Mouse (Mus musculus) midbrain, embryonic 11.5 days (tissue): ENCODE measurements around the gene Bicral. TPM values are rescaled to one million over a fixed set of nuclear protein-coding genes. Genes with fewer than 3 reads are reported as not detected.

Source experiments
- ATAC-seq: fragments of 200-750 bp; cut with Nextera tagmentation; 2 replicates; pipeline ENCODE4 v1.8.0; 2017; ENCODE audit warnings: moderate TSS enrichment, moderate library complexity; ENCODE audit not compliant: low FRiP score
- DNase-seq: peaks from one replicate; pipeline ENCODE4 v3.0.0; 2015; ENCODE audit warnings: low spot score; ENCODE audit errors: missing footprints
- H3K27ac ChIP-seq: fragments of 300-500 bp; sonication (generic); 2 replicates; pipeline ENCODE4 v1.5.1; 2014; ENCODE audit warnings: low read depth, low read length
- H3K27me3 ChIP-seq: fragments of 300-500 bp; sonication (generic); 2 replicates; pipeline ENCODE4 v1.6.1; 2014; ENCODE audit warnings: mild to moderate bottlenecking, low read length, moderate library complexity, mixed read lengths; ENCODE audit not compliant: control insufficient read depth, insufficient read depth
- H3K36me3 ChIP-seq: fragments of 300-500 bp; sonication (generic); 2 replicates; pipeline ENCODE4 v1.6.1; 2014; ENCODE audit warnings: mild to moderate bottlenecking, low read length, moderate library complexity, mixed read lengths; ENCODE audit not compliant: control insufficient read depth, insufficient read depth
- H3K4me1 ChIP-seq: fragments of 300-500 bp; sonication (generic); 2 replicates; pipeline ENCODE4 v1.6.1; 2014; ENCODE audit warnings: low read length; ENCODE audit not compliant: control insufficient read depth, insufficient read depth
- H3K4me2 ChIP-seq: fragments of 300-500 bp; sonication (generic); 2 replicates; pipeline ENCODE4 v1.6.1; 2014; ENCODE audit warnings: mild to moderate bottlenecking, moderate library complexity
- H3K4me3 ChIP-seq: fragments of 300-500 bp; sonication (generic); 2 replicates; pipeline ENCODE4 v1.5.1; 2014; ENCODE audit warnings: low read depth, low read length
- H3K9ac ChIP-seq: fragments of 300-500 bp; sonication (generic); 2 replicates; pipeline ENCODE4 v1.6.1; 2014; ENCODE audit warnings: low read length
- H3K9me3 ChIP-seq: fragments of 300-500 bp; sonication (generic); 2 replicates; pipeline ENCODE4 v1.6.1; 2016; ENCODE audit warnings: low read length; ENCODE audit not compliant: control insufficient read depth
- WGBS: fragments of 180-500 bp; shearing (Covaris S2); extraction: QIAGEN DNeasy Blood & Tissue Kit; methylation state at CpG from one replicate; pipeline ENCODE4 v1.1.7; 2014; 5-methylcytosine and 5-hydroxymethylcytosine counted together
- polyA plus RNA-seq: library from polyadenylated mRNA; unstranded; fragments of >200 nt; fragmentation: Nextera tagmentation; extraction: Ambion mirVana; gene quantifications from 2 replicates; pipeline ENCODE4 v1.2.1, GENCODE M21; 2014

Gene Bicral
- polyA plus RNA-seq, 1 experiment from 2014 or later, result 5.8 TPM

GRCm38 (mm10) chr17:46816306-46816705 lies 42.0 kb downstream of the Bicral start:
- no peak for DNase-seq
- no peak for ATAC-seq
- Histone ChIP-seq H3K27ac (no peak overlapping the region), H3K4me2 (no peak overlapping the region), H3K4me1 (no peaks in the 10 kb centered on the region; the same call in 1 of the 2 replicates), H3K36me3 (no peaks in the 10 kb centered on the region; the same call in 1 of the 2 replicates), H3K27me3 (no peaks in the 10 kb centered on the region), H3K9ac (no peak overlapping the region), H3K4me3 (no peak overlapping the region), H3K9me3 (no peaks in the 10 kb centered on the region)
- 70% methylated on average over 13 of the region's 13 CpGs for WGBS

- Histone ChIP-seq H3K27me3 (no peaks in the 10 kb centered on the region), H3K9me3 (no peaks in the 10 kb centered on the region), H3K4me1 (no peaks in the 10 kb centered on the region; the same call in 1 of the 2 replicates), H3K36me3 (no peaks in the 10 kb centered on the region; the same call in 1 of the 2 replicates), H3K27ac (no peak overlapping the region), H3K4me2 (no peak overlapping the region), H3K4me3 (no peak overlapping the region), H3K9ac (no peak overlapping the region)
- 92% methylated on average over 6 of the region's 6 CpGs for WGBS
- ATAC-seq (no peak), DNase-seq (no peak)
These were observed 43.8 kb downstream of the Bicral start for GRCm38 (mm10) chr17:46814497-46814896.

GRCm38 (mm10) chr17:46813637-46814036 lies 44.6 kb downstream of the Bicral start:
- H3K27me3 ChIP-seq, result no peaks in the 10 kb centered on the region
- H3K9ac ChIP-seq, result no peak overlapping the region
- no peak overlapping the region for H3K27ac ChIP-seq
- H3K36me3 ChIP-seq, result peaks cover 2% of the 10 kb centered on the region; the same call in 1 of the 2 replicates
- H3K4me1 ChIP-seq, result no peaks in the 10 kb centered on the region; the same call in 1 of the 2 replicates
- no peak overlapping the region for H3K4me2 ChIP-seq
- no peaks in the 10 kb centered on the region for H3K9me3 ChIP-seq
- DNase-seq, result no peak
- WGBS, result 86% methylated on average over 8 of the region's 8 CpGs
- no peak for ATAC-seq
- H3K4me3 ChIP-seq, result no peak overlapping the region

- no peak overlapping the region for H3K4me2 ChIP-seq
- H3K9ac ChIP-seq, result no peak overlapping the region
- peaks cover 5% of the 10 kb centered on the region for H3K36me3 ChIP-seq
- 92% methylated on average over 1 of the region's 1 CpGs for WGBS
- no peak overlapping the region for H3K4me3 ChIP-seq
- no peaks in the 10 kb centered on the region for H3K27me3 ChIP-seq
- ATAC-seq, result no peak
- H3K27ac ChIP-seq, result no peak overlapping the region
- H3K9me3 ChIP-seq, result no peaks in the 10 kb centered on the region
- DNase-seq, result no peak
- H3K4me1 ChIP-seq, result no peaks in the 10 kb centered on the region; the same call in 1 of the 2 replicates
These were observed 45.8 kb downstream of the Bicral start for GRCm38 (mm10) chr17:46812442-46812841.

- Histone ChIP-seq H3K4me3 (no peak overlapping the region), H3K4me1 (no peaks in the 10 kb centered on the region; the same call in 1 of the 2 replicates), H3K9ac (no peak overlapping the region), H3K4me2 (no peak overlapping the region), H3K36me3 (peaks cover 10% of the 10 kb centered on the region), H3K9me3 (no peaks in the 10 kb centered on the region), H3K27ac (no peak overlapping the region), H3K27me3 (no peaks in the 10 kb centered on the region)
- DNase-seq (no peak), ATAC-seq (no peak)
- 82% methylated on average over 3 of the region's 3 CpGs for WGBS
These were observed 47.6 kb downstream of the Bicral start for GRCm38 (mm10) chr17:46810672-46811071.

GRCm38 (mm10) chr17:46809131-46809830 lies 49.0 kb downstream of the Bicral start:
- no peak overlapping the region for H3K4me2 ChIP-seq
- 92% methylated on average over 6 of the region's 6 CpGs for WGBS
- no peaks in the 10 kb centered on the region; the same call in 1 of the 2 replicates for H3K4me1 ChIP-seq
- H3K4me3 ChIP-seq, result no peak overlapping the region
- H3K9ac ChIP-seq, result no peak overlapping the region
- H3K9me3 ChIP-seq, result no peaks in the 10 kb centered on the region
- H3K36me3 ChIP-seq, result peaks cover 10% of the 10 kb centered on the region
- ATAC-seq (no peak), DNase-seq (no peak)
- no peak overlapping the region for H3K27ac ChIP-seq
- no peaks in the 10 kb centered on the region for H3K27me3 ChIP-seq

GRCm38 (mm10) chr17:46808376-46808775 lies 49.9 kb downstream of the Bicral start:
- Histone ChIP-seq H3K27me3 (no peaks in the 10 kb centered on the region), H3K4me1 (no peaks in the 10 kb centered on the region; the same call in 1 of the 2 replicates), H3K4me2 (no peak overlapping the region), H3K4me3 (no peak overlapping the region), H3K27ac (no peak overlapping the region), H3K36me3 (peaks cover 10% of the 10 kb centered on the region), H3K9ac (no peak overlapping the region), H3K9me3 (no peaks in the 10 kb centered on the region)
- DNase-seq, result no peak
- ATAC-seq, result no peak
- WGBS, result 94% methylated on average over 10 of the region's 10 CpGs

- H3K36me3 ChIP-seq, result peaks cover 8% of the 10 kb centered on the region; the same call in 1 of the 2 replicates
- H3K4me1 ChIP-seq, result no peaks in the 10 kb centered on the region; the same call in 1 of the 2 replicates
- no peak overlapping the region for H3K4me2 ChIP-seq
- no peaks in the 10 kb centered on the region for H3K9me3 ChIP-seq
- DNase-seq, result no peak
- WGBS, result 89% methylated on average over 6 of the region's 6 CpGs
- H3K27ac ChIP-seq, result no peak overlapping the region
- H3K9ac ChIP-seq, result no peak overlapping the region
- no peak for ATAC-seq
- no peaks in the 10 kb centered on the region for H3K27me3 ChIP-seq
- H3K4me3 ChIP-seq, result no peak overlapping the region
These were observed 56.5 kb downstream of the Bicral start for GRCm38 (mm10) chr17:46801761-46802160.

GRCm38 (mm10) chr17:46799680-46800079 lies 58.6 kb downstream of the Bicral start:
- Histone ChIP-seq H3K9ac (no peak overlapping the region), H3K4me2 (no peak overlapping the region), H3K9me3 (no peaks in the 10 kb centered on the region), H3K27ac (no peak overlapping the region), H3K4me3 (no peak overlapping the region), H3K36me3 (peaks cover 2% of the 10 kb centered on the region; the same call in 1 of the 2 replicates), H3K4me1 (no peaks in the 10 kb centered on the region; the same call in 1 of the 2 replicates), H3K27me3 (no peaks in the 10 kb centered on the region)
- WGBS, result 79% methylated on average over 10 of the region's 10 CpGs
- no peak for ATAC-seq
- DNase-seq, result no peak
